ENCODE assay signal across 12 mouse cellular contexts in the genomic region with DNA sequence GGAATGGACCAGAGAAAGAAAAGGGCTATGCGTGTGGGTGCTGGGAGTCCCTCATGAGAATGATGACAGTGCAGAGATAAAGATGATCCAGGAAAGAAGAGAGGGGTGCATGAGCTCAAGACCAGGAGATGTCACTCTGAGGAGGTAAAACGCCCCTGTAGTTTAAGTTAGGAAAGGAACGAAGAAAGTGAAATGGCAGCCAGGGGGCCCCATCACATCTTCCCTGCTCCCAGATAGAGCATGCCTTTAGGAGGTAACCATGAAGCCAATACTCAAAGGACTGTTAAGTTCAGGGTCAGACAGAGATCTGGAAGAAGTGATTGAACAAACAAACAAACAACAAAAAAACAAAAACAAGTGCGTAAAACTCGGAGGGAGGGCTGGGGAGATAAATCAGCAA.
"Had no signal": no experiment of that assay in that cellular context is flagged by ENCODE, and none has a peak within 500 bp of the region (broad histone marks: within the 10 kb centered on the region; RNA-seq: fewer than 3 reads in every experiment).

No protein-coding gene starts in this region.

- H3K36me3 ChIP-seq: limb, embryonic 15.5 days; liver, embryonic 13.5 days; neural tube, embryonic 12.5 days had no signal

- H3K9me3 ChIP-seq: limb, embryonic 15.5 days; liver, embryonic 13.5 days; neural tube, embryonic 12.5 days had no signal

- H3K4me3 ChIP-seq: limb, embryonic 15.5 days; liver, embryonic 13.5 days; neural tube, embryonic 12.5 days had no signal

- H3K4me2 ChIP-seq: limb, embryonic 15.5 days; liver, embryonic 13.5 days; neural tube, embryonic 12.5 days had no signal

- DNase-seq: kidney, adult 8-10 months; kidney, postnatal 36 days; liver, embryonic 13.5 days; lung, adult 18-20 months; midbrain, embryonic 14.5 days; retina, postnatal 1 day; right cerebral cortex, postnatal 4 days; spleen, adult 18-20 months; thymus, adult 18-20 months; thymus, postnatal 14 days had no signal

- H3K4me1 ChIP-seq: limb, embryonic 15.5 days; neural tube, embryonic 12.5 days had no signal

- H3K27me3 ChIP-seq: limb, embryonic 15.5 days; liver, embryonic 13.5 days; neural tube, embryonic 12.5 days had no signal

- H3K9ac ChIP-seq: limb, embryonic 15.5 days; liver, embryonic 13.5 days; neural tube, embryonic 12.5 days had no signal

- H3K27ac ChIP-seq: limb, embryonic 15.5 days; liver, embryonic 13.5 days; neural tube, embryonic 12.5 days had no signal
